Mouse (Mus musculus) neutrophil, adult 59 days (primary cell): ENCODE measurements around the gene Klf9. TPM values are rescaled to one million over a fixed set of nuclear protein-coding genes. Genes with fewer than 3 reads are reported as not detected.

Experiments
- total RNA-seq, 2 experiments: library from RNA; stranded (reverse); gene quantifications; 1 replicate in 1 of 2; 2 replicates in 1 of 2; pipeline ENCODE4 v1.2.4; 2023

The Klf9 gene
- 10 to 100 TPM; 19.5 to 20.4 TPM for total RNA-seq

DNA sequence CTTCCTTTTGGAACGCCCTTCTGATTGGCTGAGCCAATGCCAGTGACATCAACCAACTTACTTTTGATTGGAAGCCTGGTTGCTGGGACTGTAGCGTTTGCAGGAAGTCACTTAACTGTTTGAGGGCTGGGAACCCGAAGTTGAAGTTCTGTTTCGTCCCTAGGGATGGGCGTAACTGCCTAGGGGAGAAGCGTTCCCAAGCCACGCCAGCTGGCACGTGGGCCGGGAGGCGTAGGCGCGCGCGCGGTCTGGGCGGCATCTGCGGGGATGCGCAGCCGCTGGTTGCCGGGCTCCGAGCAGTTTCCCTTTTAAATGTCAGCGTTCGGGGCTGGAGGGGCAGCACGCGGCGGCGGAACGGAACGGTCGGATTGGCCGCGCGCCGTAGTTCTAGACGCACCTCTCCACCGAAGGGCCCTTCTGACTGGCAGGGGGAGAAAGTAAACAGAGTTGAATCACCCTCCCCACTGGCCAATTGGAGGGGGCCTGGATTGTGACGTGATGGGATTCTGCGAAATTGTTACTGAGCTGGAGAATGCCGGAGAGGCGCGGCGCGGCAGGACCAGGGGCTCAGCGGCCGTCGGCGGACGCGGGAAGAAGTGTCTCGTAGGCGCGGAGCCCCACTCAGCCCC lies at the start of gene Klf9:
Gene Klf9 (plus strand): TSS at position 538 of the 629 bp plus-strand sequence.

Other genes with a start within 250 kb of the Klf9 start
- 10 to 100 TPM; 35.3 to 38.1 TPM for gene Smc5, start 132.7 kb downstream of the Klf9 start, total RNA-seq